Mouse (Mus musculus) cortical plate, adult 2 months (tissue): ENCODE measurements around the gene Yeats4.

ENCODE experiments used
- CTCF ChIP-seq: fragments of 200-500 bp; IDR thresholded peaks from 2 replicates; pipeline ENCODE4 v1.5.1; 2011; ENCODE audit warnings: mild to moderate bottlenecking, control low read depth, low read length; ENCODE audit not compliant: insufficient read depth; ENCODE audit errors: extremely low read depth
- POLR2A ChIP-seq: fragments of 200-500 bp; IDR thresholded peaks from 2 replicates; pipeline ENCODE4 v1.6.1; 2011; ENCODE audit warnings: mild to moderate bottlenecking, low read length, control low read depth; ENCODE audit not compliant: insufficient read depth; ENCODE audit errors: extremely low read depth

DNA sequence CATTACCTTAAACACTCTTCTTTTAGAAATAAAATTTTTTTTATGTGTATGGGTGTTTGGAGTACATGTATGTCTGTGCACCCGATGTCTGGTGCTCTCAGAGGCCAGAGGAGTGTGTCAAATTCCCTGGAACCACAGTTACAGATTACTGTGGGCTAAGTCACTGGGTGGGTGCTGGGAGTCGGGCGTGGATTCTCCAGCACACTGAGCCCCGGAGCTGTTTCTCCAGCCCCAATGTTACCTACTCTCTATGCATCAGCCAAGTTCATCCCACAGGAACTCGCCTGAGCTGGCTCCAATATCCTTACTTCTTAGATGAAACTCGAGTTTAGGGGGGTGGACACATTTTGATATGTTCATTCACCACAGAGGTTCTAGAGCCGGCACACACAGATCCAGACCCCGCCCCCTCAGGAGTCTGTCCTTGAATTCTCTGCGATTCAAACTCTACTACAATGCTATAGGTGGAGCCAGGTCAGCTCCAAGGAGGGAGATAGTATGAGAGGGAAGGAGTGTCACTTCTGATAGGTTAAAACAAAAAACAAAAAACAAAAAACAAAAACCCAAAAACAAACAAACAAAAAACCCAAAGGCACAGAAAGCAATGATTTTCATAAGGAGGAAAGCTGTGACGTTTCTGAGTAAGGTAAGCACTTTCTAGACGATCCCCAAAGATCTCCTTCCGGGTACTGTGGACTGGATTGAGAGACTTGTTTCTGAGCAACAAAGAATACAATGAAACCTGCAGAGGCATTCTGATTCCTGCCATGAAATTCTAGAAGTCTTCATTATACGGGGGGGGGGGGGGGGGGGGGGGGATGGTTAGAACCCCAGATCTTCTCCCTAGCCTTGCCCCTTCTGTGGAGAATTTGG is 50.5 kb downstream of the Yeats4 start:
- TF ChIP-seq CTCF (no peak), POLR2A (no peak)
